Mouse (Mus musculus): ENCODE results near the gene Sema6d. TPM values are rescaled to one million over a fixed set of nuclear protein-coding genes. Genes with fewer than 3 reads are reported as not detected.

Sema6d gene
- polyA plus RNA-seq, 1 experiment from 2014 or later = 12.2 TPM

DNA sequence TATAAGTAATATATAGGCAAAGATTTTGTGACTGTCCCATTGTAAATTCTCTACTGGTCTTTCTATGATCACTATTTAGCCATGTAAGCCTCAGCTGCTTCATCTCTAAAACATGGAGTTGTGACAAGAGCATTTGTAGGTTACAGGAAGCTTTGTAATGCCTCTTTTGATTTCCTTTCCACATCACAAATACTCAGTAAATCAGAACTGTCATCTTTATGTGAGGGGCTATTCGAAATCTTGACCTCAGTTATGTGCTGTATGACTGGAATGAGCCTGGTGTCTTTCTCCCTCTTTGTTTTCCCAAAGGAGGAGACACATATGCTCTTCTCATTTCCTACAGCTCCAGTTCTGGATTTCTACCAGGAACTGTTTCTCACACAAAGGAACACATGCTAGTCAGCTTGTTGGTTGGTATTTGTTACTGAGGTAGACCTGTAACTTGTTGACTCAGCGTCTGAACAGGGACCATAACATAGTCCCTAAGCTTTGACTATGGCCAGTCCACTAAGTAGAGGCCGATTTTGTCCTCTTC lies 51.8 kb downstream of the Sema6d start:
- no peaks in the 10 kb centered on the region for H3K36me3 ChIP-seq (ENCODE audit: control insufficient read depth, insufficient read depth, low read length)
- H3K27me3 ChIP-seq (replicated peaks; ENCODE audit: control insufficient read depth, insufficient read depth, low read length) = no peaks in the 10 kb centered on the region
- DNase-seq (ENCODE audit: low spot score) (no peak), ATAC-seq (replicated peaks; ENCODE audit: low FRiP score) (no peak)
- no peaks in the 10 kb centered on the region for H3K9me3 ChIP-seq (ENCODE audit: control insufficient read depth, low read length)
- H3K4me2 ChIP-seq = no peak overlapping the region
- 61% methylated on average over 3 of the region's 3 CpGs for WGBS
- H3K4me1 ChIP-seq (replicated peaks; ENCODE audit: control insufficient read depth, insufficient read depth, low read length) = no peaks in the 10 kb centered on the region
- no peak overlapping the region for H3K27ac ChIP-seq (ENCODE audit: low read depth, low read length)
- no peak overlapping the region for H3K4me3 ChIP-seq (ENCODE audit: low read depth, low read length)
- no peak overlapping the region for H3K9ac ChIP-seq (ENCODE audit: low read depth, low read length)

DNA sequence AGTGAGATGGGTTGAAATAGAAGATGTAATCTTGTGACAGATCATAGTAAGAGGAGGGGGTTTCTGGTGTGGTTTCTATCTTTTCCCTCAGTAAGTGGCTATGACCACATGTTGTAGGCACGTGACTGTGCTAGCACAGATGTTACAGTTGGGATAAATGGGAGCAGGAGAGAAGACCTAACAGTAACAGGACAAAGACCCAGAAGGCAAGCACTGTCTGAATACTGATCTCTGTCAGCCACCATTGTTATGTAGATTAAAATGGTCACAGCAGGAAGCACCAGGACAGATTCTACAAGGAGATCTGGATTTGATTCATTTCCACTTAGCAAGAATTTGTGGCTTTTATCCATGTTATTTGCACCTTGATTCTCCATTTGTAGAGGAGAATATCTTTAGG lies 55.8 kb downstream of the Sema6d start:
- no peak overlapping the region for H3K4me2 ChIP-seq
- no peaks in the 10 kb centered on the region for H3K27me3 ChIP-seq (replicated peaks; ENCODE audit: control insufficient read depth, insufficient read depth, low read length)
- H3K9ac ChIP-seq (ENCODE audit: low read depth, low read length) = no peak overlapping the region
- H3K36me3 ChIP-seq (ENCODE audit: control insufficient read depth, insufficient read depth, low read length) = no peaks in the 10 kb centered on the region
- H3K4me3 ChIP-seq (ENCODE audit: low read depth, low read length) = no peak overlapping the region
- 42% methylated on average over 1 of the region's 1 CpGs for WGBS
- DNase-seq (ENCODE audit: low spot score) (no peak), ATAC-seq (replicated peaks; ENCODE audit: low FRiP score) (no peak)
- H3K9me3 ChIP-seq (ENCODE audit: control insufficient read depth, low read length) = no peaks in the 10 kb centered on the region
- H3K4me1 ChIP-seq (replicated peaks; ENCODE audit: control insufficient read depth, insufficient read depth, low read length) = no peaks in the 10 kb centered on the region
- no peak overlapping the region for H3K27ac ChIP-seq (ENCODE audit: low read depth, low read length)

DNA sequence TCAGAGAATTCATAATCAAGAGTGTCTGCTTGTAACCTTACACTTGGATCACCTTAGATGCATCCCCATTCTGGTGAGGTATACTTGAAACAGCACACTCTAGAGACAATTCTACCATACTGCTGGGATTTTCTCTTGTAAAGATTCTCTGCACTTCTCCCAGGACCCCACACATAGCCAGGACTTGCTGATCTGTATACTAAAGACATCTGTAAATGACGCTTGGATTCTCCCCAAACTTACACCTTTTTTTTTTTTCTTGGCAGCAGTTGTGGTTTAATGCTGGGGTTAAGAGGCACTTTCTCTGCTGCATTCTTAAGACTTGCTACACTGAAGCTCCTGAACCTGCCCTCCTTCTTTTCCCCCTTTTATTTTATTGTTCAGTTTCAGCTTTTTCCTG lies 68.4 kb downstream of the Sema6d start:
- Histone ChIP-seq H3K27ac (ENCODE audit: low read depth, low read length) (no peak overlapping the region), H3K36me3 (ENCODE audit: control insufficient read depth, insufficient read depth, low read length) (no peaks in the 10 kb centered on the region), H3K9ac (ENCODE audit: low read depth, low read length) (no peak overlapping the region), H3K4me3 (ENCODE audit: low read depth, low read length) (no peak overlapping the region), H3K4me1 (replicated peaks; ENCODE audit: control insufficient read depth, insufficient read depth, low read length) (no peaks in the 10 kb centered on the region), H3K27me3 (replicated peaks; ENCODE audit: control insufficient read depth, insufficient read depth, low read length) (no peaks in the 10 kb centered on the region), H3K9me3 (ENCODE audit: control insufficient read depth, low read length) (no peaks in the 10 kb centered on the region), H3K4me2 (no peak overlapping the region)
- ATAC-seq (replicated peaks; ENCODE audit: low FRiP score) = no peak
- WGBS = 43% methylated on average over 1 of the region's 1 CpGs
- no peak for DNase-seq (ENCODE audit: low spot score)

DNA sequence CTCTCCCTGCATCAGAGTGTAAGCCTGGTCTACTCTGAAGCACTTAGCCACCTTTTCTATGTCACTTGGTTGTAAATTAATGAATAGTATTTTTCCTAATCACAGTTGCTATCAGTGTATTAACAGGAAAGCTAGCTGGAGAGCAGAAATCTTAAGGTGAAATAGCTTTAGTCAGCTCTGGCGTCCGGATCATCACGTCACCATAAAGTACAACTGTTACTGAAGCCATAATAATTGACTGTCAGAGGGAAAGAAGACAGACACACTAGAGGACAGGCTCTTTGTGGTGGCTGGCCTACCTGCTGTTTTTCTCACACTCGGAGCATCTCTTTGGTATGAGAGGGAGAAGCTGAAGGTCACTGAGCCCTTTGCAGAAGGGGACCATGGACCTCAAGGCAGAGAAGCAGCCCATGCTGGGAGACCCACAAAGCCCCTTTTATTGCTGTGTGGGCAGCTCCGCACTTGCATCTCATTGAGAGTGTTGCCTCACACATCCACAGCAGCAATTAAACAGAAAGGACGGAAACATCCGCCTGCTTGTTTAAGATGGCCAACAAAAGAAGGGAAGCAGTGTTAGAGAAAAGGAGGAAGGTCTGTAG lies 72.3 kb downstream of the Sema6d start:
- DNase-seq (ENCODE audit: low spot score) (no peak), ATAC-seq (replicated peaks; ENCODE audit: low FRiP score) (no peak)
- WGBS = 73% methylated on average over 7 of the region's 7 CpGs
- no peak overlapping the region for H3K4me2 ChIP-seq
- H3K27me3 ChIP-seq (replicated peaks; ENCODE audit: control insufficient read depth, insufficient read depth, low read length) = no peaks in the 10 kb centered on the region
- H3K9ac ChIP-seq (ENCODE audit: low read depth, low read length) = no peak overlapping the region
- H3K9me3 ChIP-seq (ENCODE audit: control insufficient read depth, low read length) = no peaks in the 10 kb centered on the region
- no peaks in the 10 kb centered on the region for H3K36me3 ChIP-seq (ENCODE audit: control insufficient read depth, insufficient read depth, low read length)
- H3K4me3 ChIP-seq (ENCODE audit: low read depth, low read length) = no peak overlapping the region
- no peak overlapping the region for H3K27ac ChIP-seq (ENCODE audit: low read depth, low read length)
- H3K4me1 ChIP-seq (replicated peaks; ENCODE audit: control insufficient read depth, insufficient read depth, low read length) = no peaks in the 10 kb centered on the region

DNA sequence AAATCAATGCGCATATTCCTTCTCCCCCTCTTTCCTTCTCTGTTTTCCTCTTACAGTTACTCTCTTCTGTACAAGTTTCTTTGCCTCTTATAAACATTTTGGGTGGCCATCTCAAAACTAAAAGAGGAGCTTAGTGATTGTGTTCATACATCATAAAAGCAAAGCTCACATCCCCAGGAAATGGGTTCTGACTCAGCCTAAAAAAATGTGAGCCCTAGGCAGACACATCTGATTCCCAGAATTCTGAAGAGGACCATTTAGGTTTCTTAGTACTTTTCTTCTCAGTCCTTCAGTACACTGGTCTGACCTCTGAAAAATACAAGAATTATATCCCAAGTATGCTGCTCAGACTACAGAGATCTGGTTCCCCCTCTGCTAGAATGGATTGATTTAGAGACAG lies 78.6 kb downstream of the Sema6d start:
- Histone ChIP-seq H3K4me3 (ENCODE audit: low read depth, low read length) (no peak overlapping the region), H3K4me2 (no peak overlapping the region), H3K4me1 (replicated peaks; ENCODE audit: control insufficient read depth, insufficient read depth, low read length) (no peaks in the 10 kb centered on the region), H3K27ac (ENCODE audit: low read depth, low read length) (no peak overlapping the region), H3K9ac (ENCODE audit: low read depth, low read length) (no peak overlapping the region), H3K9me3 (ENCODE audit: control insufficient read depth, low read length) (no peaks in the 10 kb centered on the region), H3K27me3 (replicated peaks; ENCODE audit: control insufficient read depth, insufficient read depth, low read length) (no peaks in the 10 kb centered on the region), H3K36me3 (ENCODE audit: control insufficient read depth, insufficient read depth, low read length) (no peaks in the 10 kb centered on the region)
- no peak for DNase-seq (ENCODE audit: low spot score)
- no peak for ATAC-seq (replicated peaks; ENCODE audit: low FRiP score)
- 100% methylated on average over 1 of the region's 1 CpGs for WGBS

DNA sequence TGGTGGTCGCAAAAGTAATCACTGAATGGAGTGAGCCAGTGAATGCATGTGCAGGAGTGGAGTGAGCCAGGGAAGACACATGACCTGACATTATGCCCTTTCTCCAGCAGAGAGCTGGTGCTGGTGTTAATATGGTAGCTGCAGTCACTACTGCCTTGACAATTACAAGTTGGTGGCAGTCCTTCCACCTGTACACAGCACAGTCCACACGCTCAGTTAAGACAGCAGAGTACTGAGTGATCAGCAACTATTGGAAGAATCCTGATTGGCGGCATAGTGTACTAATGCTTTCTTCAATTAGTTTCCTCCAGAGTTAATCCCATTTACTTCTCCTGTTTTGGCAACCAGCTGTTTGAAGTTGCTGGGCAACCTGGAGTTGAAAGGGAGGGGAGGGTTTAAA lies 81.9 kb downstream of the Sema6d start:
- ATAC-seq (replicated peaks; ENCODE audit: low FRiP score) (no peak), DNase-seq (ENCODE audit: low spot score) (no peak)
- Histone ChIP-seq H3K9me3 (ENCODE audit: control insufficient read depth, low read length) (no peaks in the 10 kb centered on the region), H3K36me3 (ENCODE audit: control insufficient read depth, insufficient read depth, low read length) (no peaks in the 10 kb centered on the region), H3K9ac (ENCODE audit: low read depth, low read length) (no peak overlapping the region), H3K4me3 (ENCODE audit: low read depth, low read length) (no peak overlapping the region), H3K4me2 (no peak overlapping the region), H3K27ac (ENCODE audit: low read depth, low read length) (no peak overlapping the region), H3K27me3 (replicated peaks; ENCODE audit: control insufficient read depth, insufficient read depth, low read length) (no peaks in the 10 kb centered on the region), H3K4me1 (replicated peaks; ENCODE audit: control insufficient read depth, insufficient read depth, low read length) (no peaks in the 10 kb centered on the region)
- WGBS = 80% methylated on average over 3 of the region's 3 CpGs

DNA sequence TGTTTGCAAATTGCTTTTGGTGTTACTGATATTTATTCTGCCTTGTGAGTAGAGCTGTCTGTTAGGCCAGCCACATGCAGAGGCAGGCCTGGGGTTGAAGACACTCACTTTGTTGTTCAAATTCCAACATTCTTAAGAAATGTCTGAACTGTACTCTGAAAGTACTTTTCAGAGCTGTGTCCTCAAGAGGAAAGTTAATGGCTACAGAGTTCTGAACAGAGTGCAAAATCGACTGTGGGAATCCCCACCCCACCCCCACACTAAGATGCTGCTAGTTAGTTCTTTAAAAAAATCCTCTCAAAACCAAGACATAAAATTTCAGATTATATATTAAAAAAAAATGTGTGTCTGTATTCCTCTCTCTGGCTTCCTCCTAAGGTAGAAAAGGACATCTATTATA lies 86.5 kb downstream of the Sema6d start:
- no peaks in the 10 kb centered on the region for H3K36me3 ChIP-seq (ENCODE audit: control insufficient read depth, insufficient read depth, low read length)
- no peak overlapping the region for H3K27ac ChIP-seq (ENCODE audit: low read depth, low read length)
- no peak for DNase-seq (ENCODE audit: low spot score)
- no peak for ATAC-seq (replicated peaks; ENCODE audit: low FRiP score)
- no peak overlapping the region for H3K9ac ChIP-seq (ENCODE audit: low read depth, low read length)
- no peak overlapping the region for H3K4me3 ChIP-seq (ENCODE audit: low read depth, low read length)
- H3K27me3 ChIP-seq (replicated peaks; ENCODE audit: control insufficient read depth, insufficient read depth, low read length) = no peaks in the 10 kb centered on the region
- 58% methylated on average over 1 of the region's 1 CpGs for WGBS
- no peaks in the 10 kb centered on the region for H3K9me3 ChIP-seq (ENCODE audit: control insufficient read depth, low read length)
- no peaks in the 10 kb centered on the region for H3K4me1 ChIP-seq (replicated peaks; ENCODE audit: control insufficient read depth, insufficient read depth, low read length)
- no peak overlapping the region for H3K4me2 ChIP-seq

DNA sequence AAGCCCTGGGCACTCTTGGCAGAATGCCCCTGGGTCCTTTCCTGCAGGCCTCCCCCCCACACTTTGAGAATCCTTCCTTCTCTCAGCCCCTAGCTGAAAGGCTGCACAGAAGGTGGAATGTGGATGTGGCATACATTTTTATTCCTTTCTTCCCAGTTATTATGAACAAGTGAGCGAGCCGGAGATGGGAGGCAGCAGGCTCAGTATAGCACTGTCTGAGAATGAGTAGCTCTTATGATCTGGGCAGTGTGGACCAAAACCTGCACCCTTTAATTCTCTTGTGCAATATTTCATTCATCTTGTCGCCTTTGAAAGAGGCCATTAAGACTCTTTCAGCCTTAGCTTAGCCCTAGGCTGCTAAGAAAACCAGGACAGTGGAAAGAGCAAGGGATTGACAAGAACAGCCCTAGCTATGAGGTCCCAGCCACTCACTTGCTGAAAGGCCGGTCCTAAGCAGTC lies 87.0 kb downstream of the Sema6d start:
- Histone ChIP-seq H3K36me3 (ENCODE audit: control insufficient read depth, insufficient read depth, low read length) (no peaks in the 10 kb centered on the region), H3K4me3 (ENCODE audit: low read depth, low read length) (no peak overlapping the region), H3K4me1 (replicated peaks; ENCODE audit: control insufficient read depth, insufficient read depth, low read length) (no peaks in the 10 kb centered on the region), H3K4me2 (no peak overlapping the region), H3K9ac (ENCODE audit: low read depth, low read length) (no peak overlapping the region), H3K27ac (ENCODE audit: low read depth, low read length) (no peak overlapping the region), H3K27me3 (replicated peaks; ENCODE audit: control insufficient read depth, insufficient read depth, low read length) (no peaks in the 10 kb centered on the region), H3K9me3 (ENCODE audit: control insufficient read depth, low read length) (no peaks in the 10 kb centered on the region)
- WGBS = 74% methylated on average over 4 of the region's 4 CpGs
- ATAC-seq (replicated peaks; ENCODE audit: low FRiP score) = no peak
- no peak for DNase-seq (ENCODE audit: low spot score)

DNA sequence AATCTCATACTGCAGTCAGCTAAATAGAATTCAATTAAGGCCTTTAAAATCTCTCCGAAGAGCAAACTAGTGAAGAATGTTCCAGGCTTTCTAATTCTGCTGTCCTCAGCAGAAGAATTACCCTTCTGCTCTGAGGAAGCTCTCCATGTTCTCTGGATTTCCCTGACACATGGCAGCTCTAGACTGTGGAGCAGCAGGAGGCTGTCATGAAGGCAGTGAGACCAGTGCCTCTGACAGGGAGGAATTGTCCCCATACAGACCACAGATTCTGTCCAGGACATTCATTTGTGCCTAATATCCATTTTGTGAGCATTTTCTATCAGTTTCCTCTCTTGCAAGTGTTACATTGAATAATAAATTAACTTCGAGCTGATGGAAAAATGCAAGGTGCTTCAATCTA lies 99.5 kb downstream of the Sema6d start:
- H3K27me3 ChIP-seq (replicated peaks; ENCODE audit: control insufficient read depth, insufficient read depth, low read length) = no peaks in the 10 kb centered on the region
- no peak for DNase-seq (ENCODE audit: low spot score)
- 73% methylated on average over 2 of the region's 2 CpGs for WGBS

More for the DNA sequence above, 99.5 kb downstream of the Sema6d start:
- H3K36me3 ChIP-seq (ENCODE audit: control insufficient read depth, insufficient read depth, low read length) = no peaks in the 10 kb centered on the region
- no peak overlapping the region for H3K4me2 ChIP-seq
- H3K27ac ChIP-seq (ENCODE audit: low read depth, low read length) = no peak overlapping the region
- H3K9me3 ChIP-seq (ENCODE audit: control insufficient read depth, low read length) = no peaks in the 10 kb centered on the region
- no peak overlapping the region for H3K4me3 ChIP-seq (ENCODE audit: low read depth, low read length)
- ATAC-seq (replicated peaks; ENCODE audit: low FRiP score) = no peak
- no peaks in the 10 kb centered on the region for H3K4me1 ChIP-seq (replicated peaks; ENCODE audit: control insufficient read depth, insufficient read depth, low read length)
- H3K9ac ChIP-seq (ENCODE audit: low read depth, low read length) = no peak overlapping the region

All from liver, embryonic 11.5 days (tissue).